Comparison of ENCODE assay signal across 21 mouse cellular contexts in genomic region chr19:55107896-55108295, GRCm38 (mm10). TPM values are rescaled to one million over a fixed set of nuclear protein-coding genes. Genes with fewer than 3 reads are reported as not detected.
DNase-seq lines count a peak whose midpoint lies in the region; ATAC-seq and TF ChIP-seq lines count a peak whose summit lies in the region.
"Had no signal": no experiment of that assay in that cellular context is flagged by ENCODE, and none has a peak within 500 bp of the region (broad histone marks: within the 10 kb centered on the region; RNA-seq: fewer than 3 reads in every experiment).

No protein-coding gene starts in this region.

- no peak for TF ChIP-seq CTCF in intestine, postnatal 0 days (IDR thresholded peaks at IDR 0.05; ENCODE audit: low read depth)

- 23% methylated on average over 3 of the region's 3 CpGs for WGBS in intestine, embryonic 15.5 days
- 13% methylated on average over 3 of the region's 3 CpGs for WGBS in intestine, postnatal 0 days
- 22% methylated on average over 3 of the region's 3 CpGs for WGBS in liver, embryonic 16.5 days (ENCODE audit: insufficient replicate concordance)
- WGBS in liver, embryonic 12.5 days (ENCODE audit: insufficient replicate concordance) = 25% methylated on average over 3 of the region's 3 CpGs
- WGBS in kidney, embryonic 15.5 days = 48% methylated on average over 3 of the region's 3 CpGs

- peak; percentile 79 for DNase-seq in yolk sac, embryonic 10.5 days (ENCODE audit: low spot score)
- no peak for DNase-seq in layer of hippocampus, adult 9-11 months
- DNase-seq: adrenal gland, postnatal 25 days; cerebellum, adult 8-10 months; cerebellum, postnatal 36 days; gastrocnemius, adult 2 months; thymus, adult 18-20 months; thymus, postnatal 4 days had no signal

- no peak overlapping the region for H3K4me3 ChIP-seq in intestine, embryonic 15.5 days (replicated peaks)
- H3K4me3 ChIP-seq in intestine, postnatal 0 days (ENCODE audit: low read depth, low read length) = no peak overlapping the region
- no peak overlapping the region for H3K4me3 ChIP-seq in liver, embryonic 16.5 days (ENCODE audit: low read depth, low read length)
- H3K4me3 ChIP-seq in liver, embryonic 12.5 days = no peak overlapping the region
- H3K4me3 ChIP-seq in kidney, embryonic 15.5 days (replicated peaks) = no peak overlapping the region
- H3K4me3 ChIP-seq: embryonic facial prominence, embryonic 15.5 days; gastrocnemius, adult 2 months; hindbrain, embryonic 15.5 days; limb, embryonic 13.5 days; midbrain, embryonic 10.5 days had no signal

- peaks cover 5% of the 10 kb centered on the region for H3K4me1 ChIP-seq in intestine, embryonic 15.5 days (replicated peaks)
- H3K4me1 ChIP-seq in intestine, postnatal 0 days (replicated peaks; ENCODE audit: control insufficient read depth, insufficient read depth, low read length) = no peaks in the 10 kb centered on the region
- no peaks in the 10 kb centered on the region; the same call in none of the 2 replicates for H3K4me1 ChIP-seq in liver, embryonic 16.5 days (ENCODE audit: control insufficient read depth, low read depth, low read length)
- H3K4me1 ChIP-seq in liver, embryonic 12.5 days = peaks cover 7% of the 10 kb centered on the region; the same call in 1 of the 2 replicates
- H3K4me1 ChIP-seq in kidney, embryonic 15.5 days = 0 out of 2 replicates have a peak, but pooled peaks cover 3% of the 10 kb centered on the region
- H3K4me1 ChIP-seq: embryonic facial prominence, embryonic 15.5 days; hindbrain, embryonic 15.5 days; limb, embryonic 13.5 days had no signal

- ATAC-seq in intestine, embryonic 15.5 days = 0 out of 2 replicates have a peak, but pooled peaks have one; percentile 34
- no peak for ATAC-seq in intestine, postnatal 0 days
- ATAC-seq in liver, embryonic 16.5 days (ENCODE audit: low read depth) = 0 out of 2 replicates have a peak, but pooled peaks have one; percentile 15
- no peak for ATAC-seq in liver, embryonic 12.5 days
- 0 out of 2 replicates have a peak, but pooled peaks have one; percentile 25 for ATAC-seq in kidney, embryonic 15.5 days (replicated peaks; ENCODE audit: low FRiP score)
- ATAC-seq: CD4-positive, CD25-positive, alpha-beta regulatory T cell, adult 4 months; forebrain, embryonic 14.5 days had no signal

- no peaks in the 10 kb centered on the region for H3K9me3 ChIP-seq in intestine, embryonic 15.5 days
- no peaks in the 10 kb centered on the region for H3K9me3 ChIP-seq in intestine, postnatal 0 days (ENCODE audit: control insufficient read depth)
- H3K9me3 ChIP-seq in liver, embryonic 16.5 days (replicated peaks; ENCODE audit: control insufficient read depth, low read length) = no peaks in the 10 kb centered on the region
- H3K9me3 ChIP-seq in liver, embryonic 12.5 days (replicated peaks) = no peaks in the 10 kb centered on the region
- no peaks in the 10 kb centered on the region for H3K9me3 ChIP-seq in kidney, embryonic 15.5 days (replicated peaks)
- H3K9me3 ChIP-seq: embryonic facial prominence, embryonic 15.5 days; hindbrain, embryonic 15.5 days; limb, embryonic 13.5 days; midbrain, embryonic 10.5 days had no signal

- no peak overlapping the region for H3K4me2 ChIP-seq in intestine, embryonic 15.5 days (replicated peaks)
- H3K4me2 ChIP-seq in intestine, postnatal 0 days (replicated peaks; ENCODE audit: low read depth) = no peak overlapping the region
- H3K4me2 ChIP-seq in liver, embryonic 16.5 days (ENCODE audit: low read depth, low read length) = no peak overlapping the region
- no peak overlapping the region for H3K4me2 ChIP-seq in liver, embryonic 12.5 days
- no peak overlapping the region for H3K4me2 ChIP-seq in kidney, embryonic 15.5 days
- H3K4me2 ChIP-seq: embryonic facial prominence, embryonic 15.5 days; heart, embryonic 11.5 days; hindbrain, embryonic 15.5 days; limb, embryonic 13.5 days had no signal

- H3K27ac ChIP-seq in intestine, embryonic 15.5 days = no peak overlapping the region
- no peak overlapping the region for H3K27ac ChIP-seq in intestine, postnatal 0 days (ENCODE audit: low read depth, low read length)
- H3K27ac ChIP-seq in liver, embryonic 16.5 days (ENCODE audit: low read length) = no peak overlapping the region
- H3K27ac ChIP-seq in liver, embryonic 12.5 days = no peak overlapping the region
- no peak overlapping the region for H3K27ac ChIP-seq in kidney, embryonic 15.5 days
- H3K27ac ChIP-seq: embryonic facial prominence, embryonic 15.5 days; gastrocnemius, adult 2 months; hindbrain, embryonic 15.5 days; limb, embryonic 13.5 days; macrophage; midbrain, embryonic 10.5 days had no signal

- no peaks in the 10 kb centered on the region for H3K27me3 ChIP-seq in intestine, embryonic 15.5 days (replicated peaks)
- no peaks in the 10 kb centered on the region for H3K27me3 ChIP-seq in intestine, postnatal 0 days (replicated peaks; ENCODE audit: control insufficient read depth, insufficient read depth, low read length)
- no peaks in the 10 kb centered on the region for H3K27me3 ChIP-seq in liver, embryonic 16.5 days (ENCODE audit: control insufficient read depth, insufficient read depth, low read depth, low read length)
- H3K27me3 ChIP-seq in liver, embryonic 12.5 days (replicated peaks) = peaks cover 16% of the 10 kb centered on the region; the same call in 1 of the 2 replicates
- no peaks in the 10 kb centered on the region for H3K27me3 ChIP-seq in kidney, embryonic 15.5 days
- H3K27me3 ChIP-seq: embryonic facial prominence, embryonic 15.5 days; hindbrain, embryonic 15.5 days; limb, embryonic 13.5 days had no signal

- no peak overlapping the region for H3K9ac ChIP-seq in intestine, embryonic 15.5 days
- no peak overlapping the region for H3K9ac ChIP-seq in intestine, postnatal 0 days (ENCODE audit: low read depth, low read length)
- H3K9ac ChIP-seq in liver, embryonic 16.5 days (ENCODE audit: low read depth, low read length) = no peak overlapping the region
- H3K9ac ChIP-seq in liver, embryonic 12.5 days = no peak overlapping the region
- no peak overlapping the region for H3K9ac ChIP-seq in kidney, embryonic 15.5 days
- H3K9ac ChIP-seq: embryonic facial prominence, embryonic 15.5 days; hindbrain, embryonic 15.5 days; limb, embryonic 13.5 days had no signal

- H3K36me3 ChIP-seq in intestine, embryonic 15.5 days = no peaks in the 10 kb centered on the region
- H3K36me3 ChIP-seq in intestine, postnatal 0 days (ENCODE audit: control insufficient read depth, insufficient read depth) = no peaks in the 10 kb centered on the region
- H3K36me3 ChIP-seq in liver, embryonic 16.5 days (ENCODE audit: control insufficient read depth, insufficient read depth) = no peaks in the 10 kb centered on the region
- H3K36me3 ChIP-seq in liver, embryonic 12.5 days = no peaks in the 10 kb centered on the region
- no peaks in the 10 kb centered on the region for H3K36me3 ChIP-seq in kidney, embryonic 15.5 days
- H3K36me3 ChIP-seq: embryonic facial prominence, embryonic 15.5 days; hindbrain, embryonic 15.5 days; limb, embryonic 13.5 days; midbrain, embryonic 10.5 days had no signal

RNA-seq across cellular contexts. Expression of gene Gpam, which starts 19.1 kb away (rescaled TPM):
- polyA plus RNA-seq in intestine, embryonic 15.5 days (2015; fragmentation: Nextera tagmentation; extraction: Ambion mirVana) = 23.5 and 24.5 TPM in 2 replicates
- 6.3 and 6.6 TPM in 2 replicates for polyA plus RNA-seq in intestine, postnatal 0 days (2015; fragmentation: Nextera tagmentation; extraction: Ambion mirVana)
- 43.3 and 45.2 TPM in 2 replicates for polyA plus RNA-seq in liver, embryonic 16.5 days (2015; fragmentation: Nextera tagmentation; extraction: Ambion mirVana)
- polyA plus RNA-seq in liver, embryonic 12.5 days (2016; fragmentation: Nextera tagmentation; extraction: Ambion mirVana) = 26.9 and 27.1 TPM in 2 replicates
- polyA plus RNA-seq in kidney, embryonic 15.5 days (2015; fragmentation: Nextera tagmentation; extraction: Ambion mirVana) = 18.1 and 19.0 TPM in 2 replicates

Comparison
In these comparisons a context has a peak if more than half of its experiments do, and no peak if none do; other contexts are left out.
1. ATAC-seq: peak in intestine, embryonic 15.5 days (single experiment), liver, embryonic 16.5 days (single experiment) and kidney, embryonic 15.5 days (single experiment); none in intestine, postnatal 0 days (single experiment) and liver, embryonic 12.5 days (single experiment).